Mouse (Mus musculus) urinary bladder, postnatal 36 days (tissue): ENCODE data around the gene Large1.

Source experiments
- DNase-seq, 2 experiments: peaks; one replicate each; pipeline ENCODE4 v3.0.0; 2022; ENCODE audit warnings: low spot score in 2 of 2, mixed read lengths in 1 of 2

Gene Large1

GRCm38 (mm10) chr8:72801583-72801982 lies 551.8 kb downstream of the Large1 start:
- no peak for DNase-seq

- DNase-seq: no peak
Observed at GRCm38 (mm10) chr8:72780644-72781043, 572.7 kb downstream of the Large1 start.

DNA sequence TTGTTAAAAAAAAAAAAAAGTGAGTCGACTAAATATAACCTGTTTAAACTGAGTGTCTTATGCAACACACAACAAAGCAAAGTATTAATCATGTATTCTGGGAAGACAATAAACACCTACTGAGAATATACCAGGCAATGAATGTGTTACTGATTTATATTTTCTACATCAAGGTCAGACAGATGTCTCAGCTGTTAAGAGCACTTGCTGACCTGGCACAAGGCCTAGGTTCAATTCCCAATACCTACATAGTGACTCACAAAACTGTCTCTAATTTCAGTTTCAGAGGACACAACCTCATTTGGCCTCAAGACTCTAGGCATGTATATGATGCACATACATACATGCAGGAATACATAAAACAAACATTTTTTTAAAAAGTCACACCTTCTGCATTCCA lies 575.5 kb downstream of the Large1 start:
- DNase-seq: no peak

GRCm38 (mm10) chr8:72766777-72767176 lies 586.6 kb downstream of the Large1 start:
- DNase-seq: no peak

DNA sequence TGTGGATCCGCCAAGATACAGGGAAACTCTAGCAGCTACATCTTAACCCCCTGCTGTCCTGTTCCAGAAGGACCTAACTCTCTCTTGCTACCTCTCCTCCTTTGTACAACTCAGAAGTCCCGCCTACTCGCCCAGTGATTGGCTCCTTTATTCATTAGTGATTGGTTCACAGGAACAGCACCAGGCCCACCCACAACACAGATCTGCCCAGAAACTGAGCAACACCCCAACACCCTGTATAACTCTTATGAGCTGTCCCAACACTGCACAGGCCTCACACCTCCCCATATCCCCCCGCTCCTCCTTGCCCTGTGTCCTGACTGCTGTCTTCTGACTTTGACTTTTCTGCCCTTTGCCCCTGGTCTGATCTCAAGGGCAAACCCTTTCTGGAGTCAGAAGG lies 587.6 kb downstream of the Large1 start:
- no peak for DNase-seq
